Mouse (Mus musculus): ENCODE measurements at regions not wholly inside any gene's neighbourhood (a gene's known extent, or its start where the extent isn't known, plus 50 kb on each side); places are given as distances from the start of the nearest gene placed in this dataset.
A peak's percentile ranks its signal among the peaks of the same experiment; 100 is the strongest.

GRCm38 (mm10) chr4:82234443-82234842 lies 471.1 kb downstream of the Nfib start:
- DNase-seq: peak; percentile 85

GRCm38 (mm10) chr4:82226197-82227119 lies 479.1 kb downstream of the Nfib start:
- peak; percentile 39 for DNase-seq

- DNase-seq: peak; percentile 23
These were observed 484.8 kb downstream of the Nfib start for GRCm38 (mm10) chr4:82220724-82221123.

GRCm38 (mm10) chr4:82220120-82220714 lies 485.3 kb downstream of the Nfib start:
- peak; percentile 46 for DNase-seq

GRCm38 (mm10) chr4:82218616-82219015 lies 486.9 kb downstream of the Nfib start:
- peak; percentile 12 for DNase-seq

GRCm38 (mm10) chr4:82207031-82207430 lies 498.5 kb downstream of the Nfib start:
- peak; percentile 52 for DNase-seq

- peak; percentile 95 for DNase-seq
These were observed 505.2 kb downstream of the Nfib start for GRCm38 (mm10) chr4:82200306-82200705.

- DNase-seq: peak; percentile 30
These were observed 506.4 kb downstream of the Nfib start for GRCm38 (mm10) chr4:82199118-82199517.

- peak; percentile 96 for DNase-seq
These were observed 507.9 kb downstream of the Nfib start for GRCm38 (mm10) chr4:82197611-82198010.

GRCm38 (mm10) chr4:82196024-82196647 lies 509.4 kb downstream of the Nfib start:
- peak; percentile 69 for DNase-seq

GRCm38 (mm10) chr4:82193905-82194304 lies 511.6 kb downstream of the Nfib start:
- no peak for DNase-seq

GRCm38 (mm10) chr4:82186892-82187291 lies 518.7 kb downstream of the Nfib start:
- no peak for DNase-seq

- no peak for DNase-seq
These were observed 521.6 kb downstream of the Nfib start for GRCm38 (mm10) chr4:82183974-82184373.

- DNase-seq: no peak
These were observed 527.4 kb downstream of the Nfib start for GRCm38 (mm10) chr4:82178112-82178511.

- no peak for DNase-seq
These were observed 528.8 kb downstream of the Nfib start for GRCm38 (mm10) chr4:82176723-82177122.

GRCm38 (mm10) chr4:82173461-82174085 lies 532.0 kb downstream of the Nfib start:
- peak; percentile 76 for DNase-seq

GRCm38 (mm10) chr4:82170930-82171329 lies 534.6 kb downstream of the Nfib start:
- no peak for DNase-seq

- DNase-seq: no peak
These were observed 537.5 kb downstream of the Nfib start for GRCm38 (mm10) chr4:82168032-82168431.

- DNase-seq: peak; percentile 65
These were observed 538.2 kb downstream of the Nfib start for GRCm38 (mm10) chr4:82167396-82167795.

- DNase-seq: peak; percentile 55
These were observed 538.7 kb downstream of the Nfib start for GRCm38 (mm10) chr4:82166826-82167225.

GRCm38 (mm10) chr4:82166087-82166486 lies 539.5 kb downstream of the Nfib start:
- peak; percentile 89 for DNase-seq

GRCm38 (mm10) chr4:82164058-82164457 lies 541.5 kb downstream of the Nfib start:
- DNase-seq: peak; percentile 92

GRCm38 (mm10) chr4:82161818-82162217 lies 543.7 kb downstream of the Nfib start:
- peak; percentile 70 for DNase-seq

All from heart, adult 11 months (tissue).